Mouse (Mus musculus): ENCODE measurements around the gene Cd163.

Gene Cd163

GRCm38 (mm10) chr6:124304356-124304755 lies at the start of gene Cd163:
Cd163 (plus strand) TSS chr6:124304656.
- WGBS = 89% methylated on average over 4 of the region's 4 CpGs

GRCm38 (mm10) chr6:124255721-124256470 lies 48.6 kb upstream of the Cd163 start:
- WGBS = 84% methylated on average over 6 of the region's 6 CpGs

GRCm38 (mm10) chr6:124260198-124260931 lies 44.1 kb upstream of the Cd163 start:
- 17% methylated on average over 14 of the region's 14 CpGs for WGBS

GRCm38 (mm10) chr6:124262696-124263095 lies 41.8 kb upstream of the Cd163 start:
- WGBS = 3% methylated on average over 3 of the region's 3 CpGs

GRCm38 (mm10) chr6:124273231-124273880 lies 31.1 kb upstream of the Cd163 start:
- WGBS = 78% methylated on average over 5 of the region's 5 CpGs

- 86% methylated on average over 5 of the region's 5 CpGs for WGBS
Observed at GRCm38 (mm10) chr6:124277641-124278040, 26.8 kb upstream of the Cd163 start.

GRCm38 (mm10) chr6:124278291-124278690 lies 26.2 kb upstream of the Cd163 start:
- 85% methylated on average over 5 of the region's 5 CpGs for WGBS

- 91% methylated on average over 4 of the region's 4 CpGs for WGBS
Observed at GRCm38 (mm10) chr6:124282731-124283130, 21.7 kb upstream of the Cd163 start.

GRCm38 (mm10) chr6:124297378-124297777 lies 7.1 kb upstream of the Cd163 start:
- 93% methylated on average over 5 of the region's 5 CpGs for WGBS

GRCm38 (mm10) chr6:124301447-124302192 lies 2.8 kb upstream of the Cd163 start:
- WGBS = 91% methylated on average over 3 of the region's 3 CpGs

- 65% methylated on average over 8 of the region's 8 CpGs for WGBS
Observed at GRCm38 (mm10) chr6:124308935-124309334, 4.5 kb downstream of the Cd163 start.

GRCm38 (mm10) chr6:124312292-124312691 lies 7.8 kb downstream of the Cd163 start:
- WGBS = 70% methylated on average over 6 of the region's 6 CpGs

- 64% methylated on average over 6 of the region's 6 CpGs for WGBS
Observed at GRCm38 (mm10) chr6:124320371-124320770, 15.9 kb downstream of the Cd163 start.

GRCm38 (mm10) chr6:124321481-124322475 lies 17.3 kb downstream of the Cd163 start:
- whole genome bisulfite sequencing = 59% methylated on average over 16 of the region's 16 CpGs

- WGBS = 49% methylated on average over 3 of the region's 3 CpGs
Observed at GRCm38 (mm10) chr6:124328394-124328991, 24.0 kb downstream of the Cd163 start.

- 93% methylated on average over 7 of the region's 7 CpGs for WGBS
Observed at GRCm38 (mm10) chr6:124329622-124330021, 25.2 kb downstream of the Cd163 start.

GRCm38 (mm10) chr6:124345096-124345495 lies 40.6 kb downstream of the Cd163 start:
- 38% methylated on average over 4 of the region's 4 CpGs for WGBS

- 85% methylated on average over 6 of the region's 6 CpGs for WGBS
Observed at GRCm38 (mm10) chr6:124346613-124347012, 42.2 kb downstream of the Cd163 start.

GRCm38 (mm10) chr6:124353246-124353645 lies 48.8 kb downstream of the Cd163 start:
- WGBS = 83% methylated on average over 2 of the region's 2 CpGs

- WGBS = 80% methylated on average over 6 of the region's 6 CpGs
Observed at GRCm38 (mm10) chr6:124358953-124359352, 54.5 kb downstream of the Cd163 start.

All from cerebral cortex, adult 2 months (tissue).